Mouse (Mus musculus) limb, embryonic 13.5 days (tissue): ENCODE measurements at regions not wholly inside any gene's neighbourhood (a gene's known extent, or its start where the extent isn't known, plus 50 kb on each side); places are given as distances from the start of the nearest gene placed in this dataset.

Source experiments
- ATAC-seq: fragments of 200-750 bp; cut with Nextera tagmentation; 2 replicates; pipeline ENCODE4 v1.8.0; 2017; ENCODE audit warnings: low read depth, moderate number of reproducible peaks, moderate TSS enrichment; ENCODE audit not compliant: low FRiP score
- H3K27ac ChIP-seq: fragments of 300-500 bp; sonication (generic); 2 replicates; pipeline ENCODE4 v1.5.1; 2015; ENCODE audit warnings: inconsistent platforms, mild to moderate bottlenecking, moderate library complexity
- H3K27me3 ChIP-seq: fragments of 300-500 bp; sonication (generic); 2 replicates; pipeline ENCODE4 v1.6.1; 2015; ENCODE audit warnings: mild to moderate bottlenecking, inconsistent platforms
- H3K36me3 ChIP-seq: fragments of 300-500 bp; sonication (generic); 2 replicates; pipeline ENCODE4 v1.6.1; 2015; ENCODE audit warnings: inconsistent platforms, mild to moderate bottlenecking, moderate library complexity
- H3K4me1 ChIP-seq: fragments of 300-500 bp; sonication (generic); 2 replicates; pipeline ENCODE4 v1.6.1; 2015; ENCODE audit warnings: inconsistent platforms
- H3K4me2 ChIP-seq: fragments of 300-500 bp; sonication (generic); replicated peaks from 2 replicates; pipeline ENCODE4 v1.6.1; 2015; ENCODE audit warnings: inconsistent platforms, mild to moderate bottlenecking, moderate library complexity
- H3K4me3 ChIP-seq: fragments of 300-500 bp; sonication (generic); 2 replicates; pipeline ENCODE4 v1.5.1; 2015; ENCODE audit warnings: moderate library complexity, mild to moderate bottlenecking, inconsistent platforms
- H3K9ac ChIP-seq: fragments of 300-500 bp; sonication (generic); 2 replicates; pipeline ENCODE4 v1.6.1; 2015; ENCODE audit warnings: mild to moderate bottlenecking, inconsistent platforms
- H3K9me3 ChIP-seq: fragments of 300-500 bp; sonication (generic); 2 replicates; pipeline ENCODE4 v1.6.1; 2016; ENCODE audit warnings: inconsistent platforms
- WGBS: fragments of 180-500 bp; shearing (Covaris S2); methylation state at CpG from one replicate; pipeline ENCODE4 v1.1.7; 2015; 5-methylcytosine and 5-hydroxymethylcytosine counted together

GRCm38 (mm10) chr4:97132650-97133049 is 50.3 kb downstream of the Gm10192 start:
- H3K9me3 ChIP-seq, result no peaks in the 10 kb centered on the region
- H3K36me3 ChIP-seq, result no peaks in the 10 kb centered on the region
- 14% methylated on average over 2 of the region's 2 CpGs for WGBS
- no peak overlapping the region for H3K4me2 ChIP-seq
- ATAC-seq, result no peak
- H3K4me3 ChIP-seq, result no peak overlapping the region
- no peak overlapping the region for H3K27ac ChIP-seq
- H3K4me1 ChIP-seq, result peaks cover 10% of the 10 kb centered on the region; the same call in 1 of the 2 replicates
- no peak overlapping the region for H3K9ac ChIP-seq
- no peaks in the 10 kb centered on the region for H3K27me3 ChIP-seq

- WGBS, result 51% methylated on average over 4 of the region's 4 CpGs
- H3K27me3 ChIP-seq, result no peaks in the 10 kb centered on the region
These were observed 55.2 kb downstream of the Gm10192 start for GRCm38 (mm10) chr4:97127780-97128179.

GRCm38 (mm10) chr4:97123861-97124260 is 59.1 kb downstream of the Gm10192 start:
- 58% methylated on average over 1 of the region's 1 CpGs for WGBS
- Histone ChIP-seq H3K9me3 (no peaks in the 10 kb centered on the region), H3K36me3 (no peaks in the 10 kb centered on the region), H3K4me3 (no peak overlapping the region), H3K27ac (no peak overlapping the region), H3K9ac (no peak overlapping the region), H3K27me3 (no peaks in the 10 kb centered on the region), H3K4me2 (no peak overlapping the region), H3K4me1 (peaks cover 8% of the 10 kb centered on the region; the same call in 1 of the 2 replicates)
- ATAC-seq, result no peak

More at GRCm38 (mm10) chr4:97127780-97128179, 55.2 kb downstream of the Gm10192 start:
- Histone ChIP-seq H3K36me3 (no peaks in the 10 kb centered on the region), H3K4me3 (no peak overlapping the region), H3K27ac (no peak overlapping the region), H3K9me3 (no peaks in the 10 kb centered on the region), H3K9ac (no peak overlapping the region), H3K4me2 (no peak overlapping the region), H3K4me1 (peaks cover 7% of the 10 kb centered on the region; the same call in 1 of the 2 replicates)
- ATAC-seq, result no peak

- H3K9me3 ChIP-seq, result no peaks in the 10 kb centered on the region
- H3K36me3 ChIP-seq, result no peaks in the 10 kb centered on the region
- H3K4me3 ChIP-seq, result no peak overlapping the region
- no peak for ATAC-seq
- 91% methylated on average over 2 of the region's 2 CpGs for WGBS
- H3K4me2 ChIP-seq, result no peak overlapping the region
- H3K9ac ChIP-seq, result no peak overlapping the region
- no peaks in the 10 kb centered on the region for H3K27me3 ChIP-seq
- no peak overlapping the region for H3K27ac ChIP-seq
- peaks cover 8% of the 10 kb centered on the region; the same call in 1 of the 2 replicates for H3K4me1 ChIP-seq
These were observed 61.0 kb downstream of the Gm10192 start for GRCm38 (mm10) chr4:97121952-97122351.

GRCm38 (mm10) chr4:97119459-97119858 is 63.5 kb downstream of the Gm10192 start:
- peaks cover 8% of the 10 kb centered on the region; the same call in 1 of the 2 replicates for H3K4me1 ChIP-seq
- H3K36me3 ChIP-seq, result no peaks in the 10 kb centered on the region
- no peak overlapping the region for H3K9ac ChIP-seq
- H3K27ac ChIP-seq, result no peak overlapping the region
- WGBS, result 71% methylated on average over 2 of the region's 2 CpGs
- H3K27me3 ChIP-seq, result no peaks in the 10 kb centered on the region
- H3K4me3 ChIP-seq, result no peak overlapping the region
- ATAC-seq, result no peak
- no peaks in the 10 kb centered on the region for H3K9me3 ChIP-seq
- H3K4me2 ChIP-seq, result no peak overlapping the region

GRCm38 (mm10) chr4:97117016-97117415 is 66.0 kb downstream of the Gm10192 start:
- no peak overlapping the region for H3K27ac ChIP-seq
- no peak for ATAC-seq
- peaks cover 8% of the 10 kb centered on the region; the same call in 1 of the 2 replicates for H3K4me1 ChIP-seq
- no peaks in the 10 kb centered on the region for H3K9me3 ChIP-seq
- no peak overlapping the region for H3K4me3 ChIP-seq
- no peak overlapping the region for H3K9ac ChIP-seq
- H3K4me2 ChIP-seq, result no peak overlapping the region
- no peaks in the 10 kb centered on the region for H3K36me3 ChIP-seq
- no peaks in the 10 kb centered on the region for H3K27me3 ChIP-seq
- 67% methylated on average over 1 of the region's 1 CpGs for WGBS

GRCm38 (mm10) chr4:97102752-97103052 is 80.3 kb downstream of the Gm10192 start:
- H3K4me3 ChIP-seq, result no peak overlapping the region
- H3K4me2 ChIP-seq, result no peak overlapping the region
- no peaks in the 10 kb centered on the region for H3K4me1 ChIP-seq
- H3K9me3 ChIP-seq, result no peaks in the 10 kb centered on the region
- no peak overlapping the region for H3K27ac ChIP-seq
- no peak overlapping the region for H3K9ac ChIP-seq
- ATAC-seq, result no peak
- WGBS, result 87% methylated on average over 1 of the region's 1 CpGs
- H3K27me3 ChIP-seq, result no peaks in the 10 kb centered on the region
- H3K36me3 ChIP-seq, result no peaks in the 10 kb centered on the region

- no peak overlapping the region for H3K4me3 ChIP-seq
- ATAC-seq, result no peak
- no peaks in the 10 kb centered on the region for H3K4me1 ChIP-seq
- no peak overlapping the region for H3K27ac ChIP-seq
- H3K9ac ChIP-seq, result no peak overlapping the region
- no peak overlapping the region for H3K4me2 ChIP-seq
- no peaks in the 10 kb centered on the region for H3K27me3 ChIP-seq
- H3K9me3 ChIP-seq, result no peaks in the 10 kb centered on the region
- no peaks in the 10 kb centered on the region for H3K36me3 ChIP-seq
These were observed 80.8 kb downstream of the Gm10192 start for GRCm38 (mm10) chr4:97101911-97102751.

GRCm38 (mm10) chr4:97099721-97100120 is 83.2 kb downstream of the Gm10192 start:
- no peak overlapping the region for H3K4me3 ChIP-seq
- no peak overlapping the region for H3K9ac ChIP-seq
- no peaks in the 10 kb centered on the region for H3K27me3 ChIP-seq
- H3K36me3 ChIP-seq, result no peaks in the 10 kb centered on the region
- H3K4me2 ChIP-seq, result no peak overlapping the region
- 69% methylated on average over 3 of the region's 3 CpGs for WGBS
- ATAC-seq, result no peak
- H3K9me3 ChIP-seq, result no peaks in the 10 kb centered on the region
- no peaks in the 10 kb centered on the region for H3K4me1 ChIP-seq
- H3K27ac ChIP-seq, result no peak overlapping the region

GRCm38 (mm10) chr4:97093576-97093975 is 89.4 kb downstream of the Gm10192 start:
- Histone ChIP-seq H3K4me3 (no peak overlapping the region), H3K4me1 (peaks cover 4% of the 10 kb centered on the region; the same call in 1 of the 2 replicates), H3K9me3 (no peaks in the 10 kb centered on the region), H3K9ac (no peak overlapping the region), H3K4me2 (no peak overlapping the region), H3K27me3 (no peaks in the 10 kb centered on the region), H3K27ac (no peak overlapping the region; the same call in 1 of the 2 replicates), H3K36me3 (no peaks in the 10 kb centered on the region)
- ATAC-seq, result peak; percentile 40; the same call in 1 of the 2 replicates
- WGBS, result 34% methylated on average over 3 of the region's 3 CpGs

- no peak for ATAC-seq
- 26% methylated on average over 6 of the region's 6 CpGs for WGBS
- Histone ChIP-seq H3K9ac (no peak overlapping the region), H3K4me2 (no peak overlapping the region), H3K4me1 (peaks cover 9% of the 10 kb centered on the region; the same call in 1 of the 2 replicates), H3K9me3 (no peaks in the 10 kb centered on the region), H3K4me3 (no peak overlapping the region), H3K27ac (no peak overlapping the region), H3K27me3 (no peaks in the 10 kb centered on the region), H3K36me3 (no peaks in the 10 kb centered on the region)
These were observed 132.2 kb downstream of the Gm10192 start for GRCm38 (mm10) chr4:97050735-97051134.

- WGBS, result 20% methylated on average over 4 of the region's 4 CpGs
- Histone ChIP-seq H3K4me3 (no peak overlapping the region), H3K27me3 (no peaks in the 10 kb centered on the region), H3K27ac (no peak overlapping the region), H3K4me1 (peaks cover 9% of the 10 kb centered on the region; the same call in 1 of the 2 replicates), H3K36me3 (no peaks in the 10 kb centered on the region), H3K4me2 (no peak overlapping the region), H3K9me3 (no peaks in the 10 kb centered on the region), H3K9ac (no peak overlapping the region)
- no peak for ATAC-seq
These were observed 133.8 kb downstream of the Gm10192 start for GRCm38 (mm10) chr4:97049045-97049674.
